ENCODE assay signal across 10 mouse cellular contexts in the genomic region with DNA sequence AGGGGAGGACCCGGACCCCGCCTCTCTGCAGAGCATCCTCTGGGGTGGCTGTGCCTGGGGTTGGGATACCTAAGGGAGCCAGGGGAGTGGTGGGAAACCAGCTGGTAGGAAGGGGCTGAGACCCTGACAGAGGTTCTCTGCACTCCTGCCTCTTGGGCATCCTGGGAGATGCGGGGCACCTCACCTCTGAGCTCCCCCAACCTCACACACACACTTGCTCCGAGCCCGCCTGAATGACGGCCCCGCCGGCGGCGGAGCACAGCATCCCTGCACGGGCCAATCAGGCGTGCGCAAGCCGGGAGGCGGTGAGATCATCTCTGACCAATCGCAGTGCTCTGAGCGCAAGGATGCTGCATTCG. TPM values are rescaled to one million over a fixed set of nuclear protein-coding genes. Genes with fewer than 3 reads are reported as not detected.
DNase-seq lines count a peak whose midpoint lies in the region; ATAC-seq lines count a peak whose summit lies in the region.
"Had no signal": no experiment of that assay in that cellular context is flagged by ENCODE, and none has a peak within 500 bp of the region (broad histone marks: within the 10 kb centered on the region; RNA-seq: fewer than 3 reads in every experiment).

No protein-coding gene starts in this region.

- H3K9me3 ChIP-seq in kidney, embryonic 14.5 days (ENCODE audit: control insufficient read depth, low read length), result no peaks in the 10 kb centered on the region
- H3K9me3 ChIP-seq in hindbrain, embryonic 15.5 days, result no peaks in the 10 kb centered on the region
- no peaks in the 10 kb centered on the region for H3K9me3 ChIP-seq in limb, embryonic 13.5 days

- H3K9ac ChIP-seq in kidney, embryonic 14.5 days (ENCODE audit: low read depth, low read length), result no peak overlapping the region
- peak overlapping the region; percentile 92 for H3K9ac ChIP-seq in hindbrain, embryonic 15.5 days
- no peak overlapping the region for H3K9ac ChIP-seq in limb, embryonic 13.5 days

- peak; percentile 46 for ATAC-seq in kidney, embryonic 14.5 days (ENCODE audit: low FRiP score, low TSS enrichment)
- peak; percentile 92 for ATAC-seq in hindbrain, embryonic 15.5 days (ENCODE audit: low FRiP score, low read depth)
- ATAC-seq in limb, embryonic 13.5 days (ENCODE audit: low FRiP score, low read depth), result peak; percentile 70; the same call in 1 of the 2 replicates

- peak overlapping the region; percentile 45 for H3K4me3 ChIP-seq in kidney, embryonic 14.5 days (ENCODE audit: low read length)
- H3K4me3 ChIP-seq in hindbrain, embryonic 15.5 days, result peak overlapping the region; percentile 82
- peak overlapping the region; percentile 57 for H3K4me3 ChIP-seq in limb, embryonic 13.5 days

- H3K4me2 ChIP-seq in kidney, embryonic 14.5 days (replicated peaks; ENCODE audit: low read depth, low read length), result peak overlapping the region; percentile 87
- peak overlapping the region; percentile 79 for H3K4me2 ChIP-seq in hindbrain, embryonic 15.5 days
- H3K4me2 ChIP-seq in limb, embryonic 13.5 days (replicated peaks), result peak overlapping the region; percentile 97

- no peak for DNase-seq in kidney, postnatal 25 days
- DNase-seq in embryo, embryonic 9.5 days (ENCODE audit: extremely low spot score), result peak; percentile 62
- peak; percentile 90 for DNase-seq in right cerebral cortex, postnatal 25 days
- DNase-seq in thymus, postnatal 36 days, result no peak
- DNase-seq in adrenal gland, postnatal 4 days (ENCODE audit: low spot score in 2 of 2), result no peak

- 11% methylated on average over 18 of the region's 18 CpGs for WGBS in kidney, embryonic 14.5 days
- WGBS in hindbrain, embryonic 15.5 days, result 3% methylated on average over 17 of the region's 18 CpGs
- WGBS in limb, embryonic 13.5 days, result 1% methylated on average over 18 of the region's 18 CpGs

- H3K4me1 ChIP-seq in kidney, embryonic 14.5 days (ENCODE audit: control insufficient read depth, insufficient read depth, low read length), result peaks cover 14% of the 10 kb centered on the region
- H3K4me1 ChIP-seq in hindbrain, embryonic 15.5 days (replicated peaks), result peaks cover 27% of the 10 kb centered on the region
- H3K4me1 ChIP-seq in limb, embryonic 13.5 days, result peaks cover 20% of the 10 kb centered on the region

- H3K27ac ChIP-seq in kidney, embryonic 14.5 days (ENCODE audit: low read depth, low read length), result no peak overlapping the region
- H3K27ac ChIP-seq in hindbrain, embryonic 15.5 days (replicated peaks), result peak overlapping the region; percentile 90
- no peak overlapping the region for H3K27ac ChIP-seq in limb, embryonic 13.5 days

- peaks cover 22% of the 10 kb centered on the region for H3K27me3 ChIP-seq in kidney, embryonic 14.5 days (ENCODE audit: control insufficient read depth, insufficient read depth, low read length)
- no peaks in the 10 kb centered on the region for H3K27me3 ChIP-seq in hindbrain, embryonic 15.5 days
- peaks cover 50% of the 10 kb centered on the region for H3K27me3 ChIP-seq in limb, embryonic 13.5 days

- peaks cover 23% of the 10 kb centered on the region for H3K36me3 ChIP-seq in kidney, embryonic 14.5 days (ENCODE audit: control insufficient read depth, insufficient read depth, low read length)
- peaks cover 16% of the 10 kb centered on the region for H3K36me3 ChIP-seq in hindbrain, embryonic 15.5 days
- peaks cover 21% of the 10 kb centered on the region for H3K36me3 ChIP-seq in limb, embryonic 13.5 days

RNA-seq across cellular contexts. Expression of gene 6330409D20Rik, which starts 1.3 kb away (rescaled TPM):
- polyA plus RNA-seq in kidney, embryonic 14.5 days (2014; fragmentation: Nextera tagmentation; extraction: Ambion mirVana), result not detected in 2 replicates
- polyA plus RNA-seq in hindbrain, embryonic 15.5 days (2015; fragmentation: Nextera tagmentation; extraction: Ambion mirVana), result 3.4 and 3.5 TPM in 2 replicates
- 0.51 TPM in 1 of 2 replicates, not detected in the other for polyA plus RNA-seq in limb, embryonic 13.5 days (2015; fragmentation: Nextera tagmentation; extraction: Ambion mirVana)
- under 1 TPM in 1 of 2 experiments, not detected in 1; 0.28 TPM for total RNA-seq in adrenal gland, postnatal 4 days (2021)
- total RNA-seq: MEL had no signal
- polyA plus RNA-seq: large intestine, adult 2 months had no signal

RNA-seq across cellular contexts. Expression of gene Tor2a, which starts 14.9 kb away (rescaled TPM):
- 75.6 and 76.8 TPM in 2 replicates for polyA plus RNA-seq in kidney, embryonic 14.5 days (2014; fragmentation: Nextera tagmentation; extraction: Ambion mirVana)
- polyA plus RNA-seq in hindbrain, embryonic 15.5 days (2015; fragmentation: Nextera tagmentation; extraction: Ambion mirVana), result 50.3 and 53.3 TPM in 2 replicates
- 72.7 and 74.5 TPM in 2 replicates for polyA plus RNA-seq in limb, embryonic 13.5 days (2015; fragmentation: Nextera tagmentation; extraction: Ambion mirVana)
- total RNA-seq in adrenal gland, postnatal 4 days (2021), result 10 to 100 TPM; 31.5 to 36.5 TPM

RNA-seq across cellular contexts. Expression of gene Sh2d3c, which starts 21.3 kb away (rescaled TPM):
- polyA plus RNA-seq in kidney, embryonic 14.5 days (2014; fragmentation: Nextera tagmentation; extraction: Ambion mirVana), result 19.8 and 25.4 TPM in 2 replicates
- polyA plus RNA-seq in hindbrain, embryonic 15.5 days (2015; fragmentation: Nextera tagmentation; extraction: Ambion mirVana), result 50.1 and 53.3 TPM in 2 replicates
- 21.2 and 22.9 TPM in 2 replicates for polyA plus RNA-seq in limb, embryonic 13.5 days (2015; fragmentation: Nextera tagmentation; extraction: Ambion mirVana)
- total RNA-seq in adrenal gland, postnatal 4 days (2021), result 10 to 100 TPM; 32.3 to 32.9 TPM

RNA-seq across cellular contexts. Expression of gene Cdk9, which starts 29.3 kb away (rescaled TPM):
- 105 and 106 TPM in 2 replicates for polyA plus RNA-seq in kidney, embryonic 14.5 days (2014; fragmentation: Nextera tagmentation; extraction: Ambion mirVana)
- polyA plus RNA-seq in hindbrain, embryonic 15.5 days (2015; fragmentation: Nextera tagmentation; extraction: Ambion mirVana), result 69.0 and 73.4 TPM in 2 replicates
- 106 and 112 TPM in 2 replicates for polyA plus RNA-seq in limb, embryonic 13.5 days (2015; fragmentation: Nextera tagmentation; extraction: Ambion mirVana)
- 100 to 1,000 TPM; 102 to 105 TPM for total RNA-seq in adrenal gland, postnatal 4 days (2021)

RNA-seq across cellular contexts. Expression of gene Ttc16, which starts 33.3 kb away (rescaled TPM):
- polyA plus RNA-seq in kidney, embryonic 14.5 days (2014; fragmentation: Nextera tagmentation; extraction: Ambion mirVana), result 0.30 TPM in 1 of 2 replicates, not detected in the other
- polyA plus RNA-seq in hindbrain, embryonic 15.5 days (2015; fragmentation: Nextera tagmentation; extraction: Ambion mirVana), result 0.59 and 0.62 TPM in 2 replicates
- 0.37 and 0.61 TPM in 2 replicates for polyA plus RNA-seq in limb, embryonic 13.5 days (2015; fragmentation: Nextera tagmentation; extraction: Ambion mirVana)
- under 1 TPM in 1 of 2 experiments, not detected in 1; 0.23 TPM for total RNA-seq in adrenal gland, postnatal 4 days (2021)

Comparison
In these comparisons a context has a peak if more than half of its experiments do, and no peak if none do; other contexts are left out.
1. DNase-seq: peak in embryo, embryonic 9.5 days (single experiment) and right cerebral cortex, postnatal 25 days (single experiment); none in kidney, postnatal 25 days (0 of 2), thymus, postnatal 36 days (0 of 2) and adrenal gland, postnatal 4 days (0 of 2).
2. Peak in every context shown above with its lines, with median percentiles within 50 percentile points of each other: ATAC-seq, H3K4me2 ChIP-seq and H3K4me3 ChIP-seq.